Mouse (Mus musculus): Measurements from ENCODE around the gene Xlr3a.

DNA sequence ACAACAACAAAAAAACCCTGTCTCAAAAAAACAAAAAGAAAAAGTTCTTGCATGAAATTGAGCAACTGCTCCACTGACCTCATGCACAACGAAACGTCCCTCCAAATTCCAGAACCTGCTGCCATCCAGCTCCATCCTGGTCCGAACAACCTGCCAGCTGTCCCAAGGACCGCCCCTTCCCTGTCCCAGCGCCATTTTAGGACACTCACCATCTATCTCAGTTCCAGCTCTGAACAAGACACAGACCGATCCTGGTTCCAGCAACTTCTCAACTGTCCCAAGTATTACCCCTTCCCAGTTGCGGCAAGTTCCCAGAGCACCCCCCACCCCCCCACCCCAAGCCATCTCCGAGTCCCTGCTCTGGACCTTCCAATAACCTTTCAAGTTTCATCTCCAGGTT is 58.1 kb downstream of the Xlr3a start:
- TF ChIP-seq CTCF (IDR thresholded peaks at IDR 0.05; ENCODE audit: low read depth, low read length) (no peak), POLR2A (IDR thresholded peaks at IDR 0.05; ENCODE audit: extremely low read depth, insufficient read depth, low read length) (no peak)

All from liver, adult 2 months (tissue).